Mouse (Mus musculus): ENCODE data around the gene Duoxa2. TPM values are rescaled to one million over a fixed set of nuclear protein-coding genes. Genes with fewer than 3 reads are reported as not detected.
"Not testable (repeated sequence)": the region's sequence is repeated elsewhere in the genome, so short reads cannot be mapped to it uniquely, and the experiment has no call there.

Gene Duoxa2
- total RNA-seq, 1 experiment from 2014 or later: not detected

DNA sequence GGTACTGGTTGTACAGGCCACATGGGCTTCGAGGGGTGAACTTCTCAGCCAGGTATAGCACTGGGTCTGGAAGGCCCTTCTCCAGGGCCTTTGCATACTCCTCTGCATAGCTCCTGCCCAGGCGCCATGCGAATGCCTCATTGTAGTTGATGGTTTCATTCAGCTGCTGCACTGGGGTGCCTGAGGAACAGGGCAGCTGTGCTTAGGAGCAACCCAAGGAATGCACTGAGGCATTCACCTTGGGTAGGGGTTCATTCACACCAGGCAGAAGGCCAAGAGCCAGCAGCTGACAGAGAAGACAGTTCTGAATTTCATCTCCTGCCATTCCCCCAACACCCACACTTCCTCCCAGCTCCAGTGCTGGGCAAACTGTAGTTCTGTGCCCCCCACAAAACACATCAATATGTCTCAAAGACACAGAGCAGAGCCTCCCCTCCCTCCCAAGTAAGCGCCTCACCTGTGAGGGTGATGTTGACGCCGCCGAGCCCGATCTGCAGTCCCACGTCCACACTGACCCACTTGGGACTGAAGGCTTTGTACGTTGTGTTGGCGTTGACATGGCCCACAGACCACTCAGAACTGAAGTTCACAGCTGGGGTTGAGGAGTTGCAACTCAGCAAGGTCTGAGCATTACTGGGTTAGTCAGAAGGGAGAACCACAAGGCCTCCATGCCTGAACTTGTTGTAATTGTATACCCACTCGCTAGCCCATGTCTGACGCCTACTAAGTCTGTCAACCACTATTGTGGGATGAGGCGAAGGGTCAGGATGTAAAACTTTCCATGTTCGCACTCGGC, 6.6 kb downstream of the Duoxa2 start:
- no peak for ATAC-seq (replicated peaks; ENCODE audit: low read depth, poor library complexity, severe bottlenecking)

DNA sequence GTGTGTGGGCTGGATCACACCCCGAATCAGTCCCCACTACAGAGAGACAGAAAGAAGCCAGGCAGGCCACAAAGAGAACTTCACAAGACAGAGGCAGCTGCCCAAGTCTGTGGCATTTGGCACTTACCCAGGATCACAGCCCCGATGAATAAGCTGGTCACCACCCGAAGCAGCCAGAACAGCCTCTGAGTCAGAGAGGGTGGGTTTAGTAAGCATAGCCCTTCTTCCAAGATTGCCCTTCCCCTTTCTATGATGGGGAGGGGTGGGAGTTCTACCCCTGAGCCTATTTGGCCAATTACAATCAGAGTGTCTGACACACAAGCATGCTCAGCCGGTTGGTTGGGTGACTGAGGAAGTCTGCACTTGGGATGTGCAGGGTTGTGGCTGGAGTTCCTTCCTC, 7.5 kb downstream of the Duoxa2 start:
- peak; percentile 70 for ATAC-seq (replicated peaks; ENCODE audit: low read depth, poor library complexity, severe bottlenecking)

GRCm38 (mm10) chr2:122309647-122310046, 10.9 kb downstream of the Duoxa2 start:
- no peak for ATAC-seq (replicated peaks; ENCODE audit: low read depth, poor library complexity, severe bottlenecking)

GRCm38 (mm10) chr2:122311561-122311960, 12.9 kb downstream of the Duoxa2 start:
- no peak for ATAC-seq (replicated peaks; ENCODE audit: low read depth, poor library complexity, severe bottlenecking)

GRCm38 (mm10) chr2:122312722-122313417, 14.2 kb downstream of the Duoxa2 start:
- ATAC-seq (replicated peaks; ENCODE audit: low read depth, poor library complexity, severe bottlenecking): peak; percentile 76

GRCm38 (mm10) chr2:122313536-122313935, 14.8 kb downstream of the Duoxa2 start, which contains the start of gene Duoxa1:
Gene Duoxa1 (minus strand): TSS chr2:122313730.
- ATAC-seq (replicated peaks; ENCODE audit: low read depth, poor library complexity, severe bottlenecking): peak; percentile 43; the same call in 1 of the 2 replicates

DNA sequence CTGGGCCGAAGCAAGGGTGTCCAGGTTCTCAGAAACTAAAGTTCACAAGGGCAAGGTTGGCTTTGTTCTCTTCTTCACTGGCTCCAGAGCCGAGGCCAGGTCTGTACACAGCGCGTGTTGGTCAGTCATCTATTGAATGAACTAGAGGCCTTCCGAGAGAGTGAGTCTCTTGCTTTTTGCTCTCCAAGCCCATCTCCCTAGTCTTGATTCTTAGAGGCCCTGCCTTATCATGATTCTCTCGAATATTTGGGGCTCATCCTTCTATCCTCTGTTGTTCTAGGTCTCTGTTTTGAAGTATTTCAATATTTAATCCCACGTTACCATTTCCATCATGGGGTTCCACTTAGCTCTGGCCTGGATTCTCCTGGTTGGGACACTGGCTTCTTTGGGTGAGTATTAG, 16.7 kb downstream of the Duoxa2 start, which contains the start of gene Duox1:
TSS of gene Duox1 (plus strand) at position 301 of the 400 bp plus-strand sequence.
- ATAC-seq (replicated peaks; ENCODE audit: low read depth, poor library complexity, severe bottlenecking): no peak

- ATAC-seq (replicated peaks; ENCODE audit: low read depth, poor library complexity, severe bottlenecking): no peak
These were observed 18.7 kb downstream of the Duoxa2 start for GRCm38 (mm10) chr2:122317384-122317783.

GRCm38 (mm10) chr2:122323960-122324359, 25.3 kb downstream of the Duoxa2 start:
- ATAC-seq (replicated peaks; ENCODE audit: low read depth, poor library complexity, severe bottlenecking): no peak

- no peak for ATAC-seq (replicated peaks; ENCODE audit: low read depth, poor library complexity, severe bottlenecking)
These were observed 25.9 kb downstream of the Duoxa2 start for GRCm38 (mm10) chr2:122324586-122324985.

- ATAC-seq (replicated peaks; ENCODE audit: low read depth, poor library complexity, severe bottlenecking): no peak
These were observed 26.7 kb downstream of the Duoxa2 start for GRCm38 (mm10) chr2:122325361-122325760.

- no peak for ATAC-seq (replicated peaks; ENCODE audit: low read depth, poor library complexity, severe bottlenecking)
These were observed 29.3 kb downstream of the Duoxa2 start for GRCm38 (mm10) chr2:122327986-122328385.

- ATAC-seq (replicated peaks; ENCODE audit: low read depth, poor library complexity, severe bottlenecking): not testable (repeated sequence)
These were observed 31.6 kb downstream of the Duoxa2 start for GRCm38 (mm10) chr2:122330317-122330716.

- no peak for ATAC-seq (replicated peaks; ENCODE audit: low read depth, poor library complexity, severe bottlenecking)
These were observed 33.5 kb downstream of the Duoxa2 start for GRCm38 (mm10) chr2:122332222-122332621.

DNA sequence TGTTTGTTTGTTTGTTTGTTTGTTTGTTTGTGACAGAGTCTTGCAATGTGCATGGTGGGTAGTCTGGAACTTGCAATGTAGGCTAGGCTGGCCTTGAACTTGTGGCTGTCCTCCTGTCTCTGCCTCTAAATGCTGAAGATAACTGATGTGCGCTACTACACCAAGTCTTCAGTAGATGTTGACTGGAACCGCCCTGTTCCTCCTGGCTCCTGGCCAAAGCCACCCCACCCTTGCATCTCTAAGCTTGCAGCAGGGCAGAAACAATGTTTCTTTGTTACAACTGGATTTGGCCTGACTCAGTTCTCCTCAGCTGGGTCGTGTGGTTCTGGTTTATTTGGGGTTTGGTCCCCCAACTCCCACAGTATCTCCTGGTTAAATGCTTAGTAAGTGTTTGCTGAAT, 35.5 kb downstream of the Duoxa2 start:
- ATAC-seq (replicated peaks; ENCODE audit: low read depth, poor library complexity, severe bottlenecking): no peak; the same call in 1 of the 2 replicates

DNA sequence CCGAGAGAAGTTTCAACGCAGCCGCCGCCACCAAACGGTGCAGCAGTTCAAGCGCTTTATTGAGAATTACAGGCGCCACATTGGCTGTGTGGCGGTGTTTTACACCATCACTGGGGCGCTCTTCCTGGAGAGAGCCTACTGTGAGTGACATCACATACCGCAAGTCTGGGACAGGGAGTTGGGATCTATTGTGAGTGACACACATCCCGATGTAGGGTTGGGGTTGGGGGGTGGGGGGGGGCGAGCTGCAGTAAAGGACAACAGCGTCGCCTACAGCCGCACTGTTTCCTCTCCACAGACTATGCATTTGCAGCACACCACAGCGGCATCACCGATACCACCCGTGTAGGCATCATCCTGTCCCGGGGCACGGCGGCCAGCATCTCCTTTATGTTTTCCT, 38.6 kb downstream of the Duoxa2 start:
- no peak for ATAC-seq (replicated peaks; ENCODE audit: low read depth, poor library complexity, severe bottlenecking)

DNA sequence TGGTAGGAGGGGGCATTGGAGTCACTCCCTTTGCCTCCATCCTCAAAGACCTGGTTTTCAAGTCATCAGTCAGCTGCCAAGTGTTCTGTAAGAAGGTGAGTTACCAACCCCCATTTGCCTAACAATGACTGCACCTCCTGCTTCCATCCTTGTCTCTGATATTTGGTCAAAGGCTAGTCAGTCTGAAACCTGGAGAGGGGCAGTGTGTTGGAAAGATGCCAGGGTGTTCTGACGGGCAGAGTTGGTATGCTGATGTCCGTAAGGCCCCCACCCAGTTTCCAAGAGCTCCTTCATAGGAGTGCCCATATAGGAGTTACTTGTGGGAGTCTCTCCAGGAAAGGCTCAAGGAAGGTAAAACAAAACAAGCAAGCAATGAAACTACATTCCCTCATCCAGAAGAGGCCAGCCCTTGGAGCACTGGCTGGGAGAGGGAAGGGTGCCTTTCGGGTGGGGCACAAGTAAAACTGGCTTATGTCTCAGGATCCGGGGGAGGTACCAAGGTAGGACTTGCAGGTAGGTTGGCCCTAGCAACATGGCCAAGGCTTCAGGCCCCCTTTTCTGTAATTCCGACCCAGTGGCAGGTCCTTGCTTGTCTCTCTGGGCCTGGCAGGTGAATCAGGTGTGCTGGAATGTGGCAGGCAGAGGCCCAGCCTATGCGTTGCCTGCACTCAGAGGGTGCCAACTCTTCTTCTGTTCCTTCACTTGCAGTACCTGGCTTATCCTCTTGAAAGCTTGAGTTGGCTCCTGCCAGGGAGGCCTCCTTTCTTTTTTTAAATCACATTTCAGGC, 46.6 kb downstream of the Duoxa2 start:
- no peak for ATAC-seq (replicated peaks; ENCODE audit: low read depth, poor library complexity, severe bottlenecking)

GRCm38 (mm10) chr2:122346164-122346563, 47.5 kb downstream of the Duoxa2 start:
- ATAC-seq (replicated peaks; ENCODE audit: low read depth, poor library complexity, severe bottlenecking): not testable (repeated sequence)

DNA sequence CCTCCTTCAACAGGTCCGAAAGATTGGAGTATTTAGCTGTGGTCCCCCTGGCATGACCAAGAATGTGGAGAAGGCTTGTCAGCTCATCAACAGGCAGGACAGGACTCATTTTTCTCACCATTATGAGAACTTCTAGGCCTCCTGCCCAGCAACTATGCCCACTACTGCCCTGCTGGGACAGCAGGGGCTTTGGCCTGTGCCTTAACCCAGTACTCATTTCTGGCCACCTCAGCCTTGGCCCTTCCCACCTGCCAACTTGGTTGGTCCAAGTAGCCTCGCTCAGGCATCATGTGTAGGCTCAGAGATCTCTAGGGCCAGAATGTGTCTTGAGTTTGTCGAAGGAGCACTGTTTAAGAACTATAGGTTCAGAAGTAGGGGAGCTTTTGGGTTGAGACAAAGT, 48.6 kb downstream of the Duoxa2 start:
- no peak for ATAC-seq (replicated peaks; ENCODE audit: low read depth, poor library complexity, severe bottlenecking)

GRCm38 (mm10) chr2:122348531-122349131, 49.9 kb downstream of the Duoxa2 start:
- peak; percentile 85 for ATAC-seq (replicated peaks; ENCODE audit: low read depth, poor library complexity, severe bottlenecking)

Data from common myeloid progenitor, adult 5-6 weeks (primary cell).